Mouse (Mus musculus): Measurements from ENCODE around the gene H2afv. TPM values are rescaled to one million over a fixed set of nuclear protein-coding genes. Genes with fewer than 3 reads are reported as not detected.
"Not testable (repeated sequence)": the region's sequence is repeated elsewhere in the genome, so short reads cannot be mapped to it uniquely, and the experiment has no call there.

Gene H2afv
- polyA plus RNA-seq, 1 experiment from 2014 or later: 510 TPM

- H3K4me1 ChIP-seq (replicated peaks; ENCODE audit: control insufficient read depth, insufficient read depth, low read length): no peaks in the 10 kb centered on the region
- ATAC-seq (replicated peaks; ENCODE audit: low FRiP score, low TSS enrichment, low read depth) (no peak), DNase-seq (ENCODE audit: low spot score) (no peak)
- H3K9me3 ChIP-seq (ENCODE audit: control insufficient read depth, low read length): no peaks in the 10 kb centered on the region
- peaks cover 96% of the 10 kb centered on the region for H3K36me3 ChIP-seq (ENCODE audit: control insufficient read depth, insufficient read depth, low read length)
- no peak overlapping the region for H3K4me3 ChIP-seq (ENCODE audit: low read depth, low read length)
- 94% methylated on average over 7 of the region's 7 CpGs for WGBS
- no peak overlapping the region for H3K4me2 ChIP-seq (ENCODE audit: low read length)
- no peak overlapping the region for H3K27ac ChIP-seq (ENCODE audit: low read depth)
- no peak overlapping the region for H3K9ac ChIP-seq (ENCODE audit: low read length)
- H3K27me3 ChIP-seq (replicated peaks; ENCODE audit: control insufficient read depth, insufficient read depth, low read length): no peaks in the 10 kb centered on the region
Observed at GRCm38 (mm10) chr11:6430186-6430585, 14.1 kb downstream of the H2afv start.

- DNase-seq (ENCODE audit: low spot score) (no peak), ATAC-seq (replicated peaks; ENCODE audit: low FRiP score, low TSS enrichment, low read depth) (no peak)
- Histone ChIP-seq H3K9me3 (ENCODE audit: control insufficient read depth, low read length) (no peaks in the 10 kb centered on the region), H3K4me3 (ENCODE audit: low read depth, low read length) (no peak overlapping the region), H3K4me1 (replicated peaks; ENCODE audit: control insufficient read depth, insufficient read depth, low read length) (0 out of 2 replicates have a peak, but pooled peaks cover 7% of the 10 kb centered on the region), H3K36me3 (ENCODE audit: control insufficient read depth, insufficient read depth, low read length) (peaks cover 67% of the 10 kb centered on the region), H3K27ac (ENCODE audit: low read depth) (no peak overlapping the region), H3K27me3 (replicated peaks; ENCODE audit: control insufficient read depth, insufficient read depth, low read length) (no peaks in the 10 kb centered on the region), H3K9ac (ENCODE audit: low read length) (no peak overlapping the region), H3K4me2 (ENCODE audit: low read length) (no peak overlapping the region)
- 72% methylated on average over 2 of the region's 2 CpGs for WGBS
Observed at GRCm38 (mm10) chr11:6420722-6421350, 23.4 kb downstream of the H2afv start.

GRCm38 (mm10) chr11:6420283-6420703, 23.9 kb downstream of the H2afv start:
- 0 out of 2 replicates have a peak, but pooled peaks cover 7% of the 10 kb centered on the region for H3K4me1 ChIP-seq (replicated peaks; ENCODE audit: control insufficient read depth, insufficient read depth, low read length)
- DNase-seq (ENCODE audit: low spot score) (no peak), ATAC-seq (replicated peaks; ENCODE audit: low FRiP score, low TSS enrichment, low read depth) (no peak)
- no peaks in the 10 kb centered on the region for H3K27me3 ChIP-seq (replicated peaks; ENCODE audit: control insufficient read depth, insufficient read depth, low read length)
- no peak overlapping the region for H3K27ac ChIP-seq (ENCODE audit: low read depth)
- H3K4me3 ChIP-seq (ENCODE audit: low read depth, low read length): no peak overlapping the region
- peaks cover 62% of the 10 kb centered on the region for H3K36me3 ChIP-seq (ENCODE audit: control insufficient read depth, insufficient read depth, low read length)
- H3K9ac ChIP-seq (ENCODE audit: low read length): no peak overlapping the region
- 26% methylated on average over 1 of the region's 1 CpGs for WGBS
- H3K9me3 ChIP-seq (ENCODE audit: control insufficient read depth, low read length): no peaks in the 10 kb centered on the region
- no peak overlapping the region for H3K4me2 ChIP-seq (ENCODE audit: low read length)

DNA sequence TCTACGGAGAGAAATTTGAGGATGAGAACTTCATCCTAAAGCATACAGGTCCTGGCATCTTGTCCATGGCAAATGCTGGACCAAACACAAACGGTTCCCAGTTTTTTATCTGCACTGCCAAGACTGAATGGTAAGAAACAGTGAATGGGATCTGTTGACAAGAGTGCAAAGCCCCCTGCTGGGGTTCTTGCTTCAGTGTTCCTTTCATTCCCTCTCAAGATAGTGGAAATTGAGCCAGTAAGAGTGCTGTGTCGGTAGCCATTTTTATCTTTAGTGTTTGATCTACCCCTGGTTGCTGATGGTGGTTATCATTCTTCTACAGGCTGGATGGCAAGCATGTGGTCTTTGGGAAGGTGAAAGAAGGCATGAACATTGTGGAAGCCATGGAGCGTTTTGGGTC, 25.1 kb downstream of the H2afv start:
- H3K9ac ChIP-seq (ENCODE audit: low read length); ATAC-seq (replicated peaks; ENCODE audit: low FRiP score, low TSS enrichment, low read depth); H3K4me3 ChIP-seq (ENCODE audit: low read depth, low read length); H3K27ac ChIP-seq (ENCODE audit: low read depth); H3K9me3 ChIP-seq (ENCODE audit: control insufficient read depth, low read length); H3K27me3 ChIP-seq (replicated peaks; ENCODE audit: control insufficient read depth, insufficient read depth, low read length); DNase-seq (ENCODE audit: low spot score); H3K4me2 ChIP-seq (ENCODE audit: low read length): not testable (repeated sequence)
- Histone ChIP-seq H3K36me3 (ENCODE audit: control insufficient read depth, insufficient read depth, low read length) (peaks cover 57% of the 10 kb centered on the region), H3K4me1 (replicated peaks; ENCODE audit: control insufficient read depth, insufficient read depth, low read length) (peaks cover 16% of the 10 kb centered on the region)
- 64% methylated on average over 4 of the region's 4 CpGs for WGBS

- 88% methylated on average over 5 of the region's 5 CpGs for WGBS
- no peak for DNase-seq (ENCODE audit: low spot score)
- no peak overlapping the region for H3K27ac ChIP-seq (ENCODE audit: low read depth)
- 0 out of 2 replicates have a peak overlapping the region, but pooled peaks have one; percentile 97 for H3K4me3 ChIP-seq (ENCODE audit: low read depth, low read length)
- H3K9me3 ChIP-seq (ENCODE audit: control insufficient read depth, low read length): no peaks in the 10 kb centered on the region
- no peaks in the 10 kb centered on the region for H3K27me3 ChIP-seq (replicated peaks; ENCODE audit: control insufficient read depth, insufficient read depth, low read length)
- peak overlapping the region; percentile 100 for H3K4me2 ChIP-seq (ENCODE audit: low read length)
- peaks cover 53% of the 10 kb centered on the region for H3K36me3 ChIP-seq (ENCODE audit: control insufficient read depth, insufficient read depth, low read length)
- peaks cover 16% of the 10 kb centered on the region for H3K4me1 ChIP-seq (replicated peaks; ENCODE audit: control insufficient read depth, insufficient read depth, low read length)
- ATAC-seq (replicated peaks; ENCODE audit: low FRiP score, low TSS enrichment, low read depth): no peak
- no peak overlapping the region for H3K9ac ChIP-seq (ENCODE audit: low read length)
Observed at GRCm38 (mm10) chr11:6418751-6419150, 25.5 kb downstream of the H2afv start.

- DNase-seq (ENCODE audit: low spot score) (no peak), ATAC-seq (replicated peaks; ENCODE audit: low FRiP score, low TSS enrichment, low read depth) (no peak)
- Histone ChIP-seq H3K9ac (ENCODE audit: low read length) (peak overlapping the region; percentile 99), H3K27me3 (replicated peaks; ENCODE audit: control insufficient read depth, insufficient read depth, low read length) (no peaks in the 10 kb centered on the region), H3K9me3 (ENCODE audit: control insufficient read depth, low read length) (no peaks in the 10 kb centered on the region), H3K36me3 (ENCODE audit: control insufficient read depth, insufficient read depth, low read length) (peaks cover 41% of the 10 kb centered on the region), H3K4me3 (ENCODE audit: low read depth, low read length) (peak overlapping the region; percentile 97), H3K4me1 (replicated peaks; ENCODE audit: control insufficient read depth, insufficient read depth, low read length) (peaks cover 16% of the 10 kb centered on the region), H3K4me2 (ENCODE audit: low read length) (peak overlapping the region; percentile 100), H3K27ac (ENCODE audit: low read depth) (no peak overlapping the region)
Observed at GRCm38 (mm10) chr11:6417490-6417889, 26.8 kb downstream of the H2afv start.

- Histone ChIP-seq H3K4me2 (ENCODE audit: low read length) (peak overlapping the region; percentile 100), H3K9me3 (ENCODE audit: control insufficient read depth, low read length) (no peaks in the 10 kb centered on the region), H3K27me3 (replicated peaks; ENCODE audit: control insufficient read depth, insufficient read depth, low read length) (no peaks in the 10 kb centered on the region), H3K4me3 (ENCODE audit: low read depth, low read length) (peak overlapping the region; percentile 97), H3K9ac (ENCODE audit: low read length) (peak overlapping the region; percentile 99), H3K27ac (ENCODE audit: low read depth) (no peak overlapping the region), H3K36me3 (ENCODE audit: control insufficient read depth, insufficient read depth, low read length) (peaks cover 40% of the 10 kb centered on the region), H3K4me1 (replicated peaks; ENCODE audit: control insufficient read depth, insufficient read depth, low read length) (peaks cover 16% of the 10 kb centered on the region)
- WGBS: 31% methylated on average over 2 of the region's 2 CpGs
- DNase-seq (ENCODE audit: low spot score) (no peak), ATAC-seq (replicated peaks; ENCODE audit: low FRiP score, low TSS enrichment, low read depth) (no peak)
Observed at GRCm38 (mm10) chr11:6417069-6417468, 27.2 kb downstream of the H2afv start.

DNA sequence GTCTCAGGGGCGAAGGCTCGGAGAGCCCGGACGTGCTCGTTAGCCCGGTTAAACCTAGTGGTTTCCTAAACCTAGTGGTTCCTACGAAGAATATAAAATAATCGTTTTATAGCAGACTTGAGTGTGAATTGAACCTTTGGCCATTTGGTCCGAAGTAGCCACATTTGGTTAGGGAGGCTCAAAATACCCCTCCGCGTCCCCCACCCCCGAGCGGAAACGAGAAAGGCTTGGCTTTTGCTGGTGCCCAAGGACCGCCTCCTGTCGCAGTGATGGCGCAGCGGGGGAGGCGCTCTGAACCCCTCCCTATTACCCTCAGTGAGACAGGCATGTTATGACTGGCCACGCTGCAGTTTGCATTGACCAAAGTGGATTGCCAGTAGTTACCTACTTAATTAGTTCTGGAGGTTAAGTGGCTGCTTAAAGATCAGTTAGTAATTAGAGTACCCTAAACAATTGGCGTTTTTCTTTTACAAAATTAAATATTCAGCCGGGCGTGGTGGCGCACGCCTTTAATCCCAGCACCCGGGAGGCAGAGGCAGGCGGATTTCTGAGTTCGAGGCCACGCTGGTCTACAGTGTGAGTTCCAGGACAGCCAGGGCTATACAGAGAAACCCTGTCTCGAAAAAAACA, 27.7 kb downstream of the H2afv start:
- ATAC-seq (replicated peaks; ENCODE audit: low FRiP score, low TSS enrichment, low read depth): peak; percentile 42; the same call in 1 of the 2 replicates
- Histone ChIP-seq H3K4me2 (ENCODE audit: low read length) (peak overlapping the region; percentile 100), H3K36me3 (ENCODE audit: control insufficient read depth, insufficient read depth, low read length) (peaks cover 40% of the 10 kb centered on the region), H3K27ac (ENCODE audit: low read depth) (peak overlapping the region; percentile 95), H3K27me3 (replicated peaks; ENCODE audit: control insufficient read depth, insufficient read depth, low read length) (no peaks in the 10 kb centered on the region), H3K9me3 (ENCODE audit: control insufficient read depth, low read length) (no peaks in the 10 kb centered on the region), H3K4me3 (ENCODE audit: low read depth, low read length) (peak overlapping the region; percentile 97), H3K4me1 (replicated peaks; ENCODE audit: control insufficient read depth, insufficient read depth, low read length) (peaks cover 16% of the 10 kb centered on the region), H3K9ac (ENCODE audit: low read length) (peak overlapping the region; percentile 99)
- DNase-seq (ENCODE audit: low spot score): peak; percentile 83
- WGBS: under 1% methylated on average over 30 of the region's 30 CpGs

All from intestine, embryonic 14.5 days (tissue).